Mouse (Mus musculus) adrenal gland, postnatal 10 days (tissue): Measurements from ENCODE around the gene Ttc32. TPM values are rescaled to one million over a fixed set of nuclear protein-coding genes. Genes with fewer than 3 reads are reported as not detected.
"Not testable (repeated sequence)": the region's sequence is repeated elsewhere in the genome, so short reads cannot be mapped to it uniquely, and the experiment has no call there.

ENCODE experiments used
- DNase-seq: peaks from one replicate; pipeline ENCODE4 v3.0.0; 2021; ENCODE audit warnings: mixed read lengths
- long read RNA-seq, 2 experiments: library from polyadenylated mRNA; stranded (forward); transcript quantifications; one replicate each; pipeline ENCODE4 v2.0.0; 2021
- total RNA-seq, 2 experiments: library from RNA; stranded (reverse); gene quantifications; 2 replicates each; pipeline ENCODE4 v1.2.3; 2021

The Ttc32 gene
- 10 to 100 TPM; 15.6 to 15.7 TPM for total RNA-seq
- long read RNA-seq, experiment 1, transcript Ttc32-201 (3 exons, 1,000 nt), result major isoform, 13 of 16 reads
- long read RNA-seq, experiment 1, partial matches to known transcripts, result 2 of 16 reads
- long read RNA-seq, experiment 1, other reads (novel, unspliced or antisense), result 1 of 16 reads
- long read RNA-seq, experiment 2, transcript Ttc32-201 (3 exons, 1,000 nt), result major isoform, 9 of 10 reads
- long read RNA-seq, experiment 2, partial matches to known transcripts, result 1 of 10 reads
- long read RNA-seq, experiment 2, other reads (novel, unspliced or antisense), result 0 of 10 reads

GRCm38 (mm10) chr12:9029888-9030723, at the start of gene Ttc32:
Gene Ttc32 (plus strand): TSS chr12:9029997.
- peak; percentile 97 for DNase-seq

DNA sequence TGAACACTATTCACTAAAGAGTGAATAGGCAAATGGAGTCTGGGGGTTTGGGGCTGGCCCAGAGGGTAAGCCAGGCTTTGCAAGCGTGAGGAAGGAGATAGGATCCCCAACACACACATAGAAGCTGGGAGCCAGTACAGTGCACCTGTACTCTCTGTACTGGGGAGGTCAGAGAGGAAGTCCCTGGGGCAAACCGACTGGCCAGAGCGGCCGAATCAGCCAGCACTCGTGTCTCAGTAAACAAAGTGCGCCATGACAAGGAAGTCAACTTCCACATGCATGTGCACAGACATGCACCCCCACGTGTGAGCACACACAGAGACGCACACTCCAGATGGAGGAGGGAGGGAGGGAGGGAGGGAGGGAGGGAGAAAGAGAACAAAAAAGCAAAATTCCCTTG, 36.6 kb upstream of the Ttc32 start:
- DNase-seq, result no peak

- DNase-seq, result no peak
Measured at GRCm38 (mm10) chr12:8998318-8998717, 31.5 kb upstream of the Ttc32 start.

- peak; percentile 63 for DNase-seq
Measured at GRCm38 (mm10) chr12:9002038-9002648, 27.7 kb upstream of the Ttc32 start.

- no peak for DNase-seq
Measured at GRCm38 (mm10) chr12:9007146-9007545, 22.7 kb upstream of the Ttc32 start.

DNA sequence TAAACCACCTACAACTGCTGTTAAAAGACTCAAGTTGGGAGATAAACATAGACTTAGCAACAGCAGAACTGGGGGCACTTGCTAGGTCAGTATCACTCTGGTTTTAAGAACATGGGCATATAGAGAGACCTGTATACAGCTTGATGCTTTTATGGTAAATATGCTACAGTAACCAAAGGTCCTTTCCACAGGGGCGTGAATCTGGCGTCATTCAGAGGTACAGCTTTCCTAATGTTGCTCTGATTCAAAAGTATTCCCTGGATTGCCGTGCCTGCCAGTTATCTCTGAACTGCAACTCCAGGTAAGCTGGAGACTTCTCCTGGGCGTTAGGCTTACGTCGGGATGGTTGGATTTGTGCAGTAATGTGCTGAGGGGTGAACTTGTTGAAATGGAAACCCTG, 22.0 kb upstream of the Ttc32 start:
- DNase-seq, result no peak

DNA sequence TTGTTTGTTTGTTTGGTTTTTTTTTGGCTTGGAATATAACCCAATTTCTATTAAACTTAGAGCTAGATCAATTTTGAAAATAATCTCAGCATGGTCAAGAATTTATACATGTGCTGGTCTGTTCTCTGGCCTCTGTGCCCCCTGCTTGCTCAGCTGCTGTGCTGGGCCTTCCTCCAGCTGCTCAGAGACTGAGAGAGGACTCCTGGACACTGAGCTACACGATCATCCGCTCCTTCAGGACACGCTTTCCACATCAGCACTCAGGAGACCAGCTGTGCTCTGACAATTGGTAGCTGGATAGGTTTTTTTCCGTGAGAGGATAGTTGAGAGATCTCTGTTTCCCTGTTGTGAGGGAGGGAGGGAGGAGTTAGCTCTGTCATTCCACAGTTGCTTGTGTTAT, 19.5 kb upstream of the Ttc32 start:
- no peak for DNase-seq

- no peak for DNase-seq
Measured at GRCm38 (mm10) chr12:9016376-9016775, 13.4 kb upstream of the Ttc32 start.

GRCm38 (mm10) chr12:9020431-9020830, 9.4 kb upstream of the Ttc32 start:
- DNase-seq, result no peak

DNA sequence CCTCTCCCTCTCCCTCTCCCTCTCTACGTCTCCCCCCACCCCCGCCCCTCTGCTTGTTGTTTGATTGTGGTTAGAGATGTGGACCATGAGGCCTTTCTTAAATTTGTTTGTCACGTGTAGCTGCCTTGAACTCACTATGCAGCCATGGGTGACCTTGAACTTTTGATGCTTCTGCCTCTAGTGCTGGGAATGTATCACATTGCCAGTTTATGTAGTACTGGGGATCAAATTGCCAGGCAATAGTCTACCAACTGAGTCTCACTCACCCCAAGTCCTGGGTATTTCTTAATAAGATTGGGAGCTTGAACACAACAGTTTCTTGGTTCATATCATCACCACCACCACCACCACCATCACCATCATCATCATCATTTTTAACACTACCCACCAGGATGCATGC, 8.8 kb upstream of the Ttc32 start:
- DNase-seq, result no peak

GRCm38 (mm10) chr12:9023031-9023430, 6.8 kb upstream of the Ttc32 start:
- no peak for DNase-seq

- DNase-seq, result no peak
Measured at GRCm38 (mm10) chr12:9024071-9024470, 5.7 kb upstream of the Ttc32 start.

DNA sequence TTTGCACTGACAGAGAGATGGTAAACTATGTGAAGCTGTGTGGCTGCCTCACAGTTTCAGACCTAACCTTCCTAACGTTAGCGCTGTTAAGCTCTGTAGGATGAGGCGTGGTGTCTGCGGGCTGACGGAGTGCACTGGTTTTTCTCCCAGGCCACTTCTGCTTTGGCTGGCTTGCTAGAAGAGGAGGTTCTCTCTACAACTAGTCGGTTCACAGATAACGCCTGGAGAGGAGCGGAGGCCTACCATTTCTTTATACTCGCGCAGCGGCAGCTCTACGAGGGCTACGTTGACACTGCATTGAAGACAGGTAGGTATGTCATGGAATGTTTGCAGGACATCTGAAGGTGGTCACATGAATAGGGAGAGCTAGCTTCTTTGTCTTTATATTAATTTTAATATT, 5.1 kb upstream of the Ttc32 start:
- no peak for DNase-seq

DNA sequence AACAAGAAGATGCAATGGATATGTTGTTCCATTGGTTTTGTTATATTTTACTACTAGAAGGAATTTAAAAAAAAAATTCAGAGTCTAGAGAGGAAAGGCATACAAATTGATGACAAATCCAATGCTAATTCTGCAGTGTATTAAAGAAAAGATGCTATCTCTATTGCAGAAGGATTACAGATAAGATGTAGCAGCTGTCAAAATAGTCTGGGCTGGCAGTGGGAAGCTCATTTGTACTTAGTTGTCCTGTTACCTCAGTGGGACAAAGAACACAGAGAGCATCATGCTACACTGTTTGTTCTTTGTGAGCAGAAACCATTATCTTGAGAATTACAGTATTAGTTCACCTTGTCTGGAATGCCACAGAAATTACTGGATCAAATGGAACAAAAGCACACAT, 3.0 kb upstream of the Ttc32 start:
- DNase-seq, result no peak

GRCm38 (mm10) chr12:9028816-9029215, 981 bp upstream of the Ttc32 start:
- not testable (repeated sequence) for DNase-seq

- no peak for DNase-seq
Measured at GRCm38 (mm10) chr12:9029506-9029887, 300 bp upstream of the Ttc32 start.

DNA sequence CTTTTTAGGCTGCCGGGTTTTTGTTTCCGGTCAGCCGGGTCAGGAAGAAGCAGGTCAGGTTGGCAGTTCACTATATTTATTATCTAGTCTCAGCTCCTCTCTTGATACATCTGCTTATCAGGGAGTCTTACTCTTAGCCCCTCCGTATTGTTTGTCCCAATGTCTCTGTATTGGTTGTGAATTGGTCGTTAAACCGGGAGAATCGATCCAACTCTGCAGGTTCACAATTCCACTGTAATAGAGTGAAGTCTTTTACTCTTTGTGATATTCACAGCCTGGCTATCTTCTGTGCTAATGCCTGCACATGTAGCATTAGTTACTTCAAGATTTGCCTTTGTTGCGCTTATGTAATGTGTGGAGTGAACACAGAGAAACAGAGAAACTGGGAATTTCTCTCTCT, 1.4 kb downstream of the Ttc32 start:
- DNase-seq, result no peak

DNA sequence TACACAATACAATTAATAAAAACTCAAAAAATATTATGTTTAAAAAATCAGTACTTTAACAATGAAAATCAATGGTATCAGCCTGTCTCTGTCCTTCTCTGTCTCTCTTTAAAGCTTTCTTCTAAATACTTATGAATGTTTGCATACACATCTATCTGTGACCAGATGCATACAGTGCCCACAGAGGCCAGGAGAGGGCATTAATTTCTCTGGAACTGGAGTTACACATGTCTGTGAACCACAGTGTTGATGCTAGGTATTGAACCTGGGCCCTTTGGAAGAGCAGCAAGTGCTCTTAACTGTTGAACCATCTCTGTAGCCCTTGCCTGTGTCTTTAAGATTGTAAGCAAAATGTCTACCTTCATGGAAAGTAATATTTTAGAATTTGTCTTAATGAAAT, 3.3 kb downstream of the Ttc32 start:
- DNase-seq, result no peak

DNA sequence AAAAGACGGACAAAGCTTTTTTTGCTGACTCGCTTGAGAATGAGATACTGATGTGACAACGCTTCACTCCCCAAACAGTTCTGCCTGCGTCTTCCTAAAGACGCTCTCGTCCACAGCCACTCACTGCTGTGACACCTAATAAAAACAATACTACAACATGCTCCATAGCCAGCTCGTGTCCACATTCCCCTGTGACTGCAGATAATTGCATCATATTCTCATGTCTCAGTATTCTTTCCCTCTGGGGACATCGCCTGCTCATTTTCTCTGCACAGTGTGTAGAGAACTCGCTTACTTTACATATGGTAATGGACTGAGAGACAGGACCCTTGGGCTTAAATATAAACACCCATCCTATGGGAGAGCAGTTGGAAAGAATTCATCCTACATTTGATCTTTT, 6.6 kb downstream of the Ttc32 start:
- no peak for DNase-seq

GRCm38 (mm10) chr12:9040177-9040576, 10.4 kb downstream of the Ttc32 start:
- DNase-seq, result no peak

DNA sequence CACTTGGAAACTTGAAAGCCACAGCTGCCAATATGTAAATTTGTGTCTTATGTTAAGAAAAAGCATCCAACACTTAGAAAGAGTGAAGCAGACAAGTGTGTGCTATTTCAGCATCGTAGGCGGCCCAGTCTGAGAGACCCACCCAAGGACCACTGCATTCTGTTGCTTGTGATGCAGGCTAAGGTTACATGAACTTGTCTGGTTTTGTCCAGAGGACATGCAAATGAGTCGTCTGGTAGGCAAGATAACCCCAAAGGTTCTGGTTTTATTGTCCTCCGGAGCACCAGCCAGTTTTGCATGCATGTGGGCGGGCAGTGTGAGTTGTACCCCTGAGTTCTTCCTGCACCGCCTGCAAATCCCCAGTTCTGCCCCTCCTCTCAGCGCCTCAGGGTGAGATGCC, 10.9 kb downstream of the Ttc32 start:
- DNase-seq, result no peak

GRCm38 (mm10) chr12:9042316-9042715, 12.5 kb downstream of the Ttc32 start:
- DNase-seq, result no peak

- no peak for DNase-seq
Measured at GRCm38 (mm10) chr12:9042759-9043158, 13.0 kb downstream of the Ttc32 start.
